Mouse (Mus musculus) heart, postnatal 0 days (tissue): ENCODE measurements around the gene Dph6.

Experiments
- CTCF ChIP-seq: IDR thresholded peaks from 2 replicates; pipeline ENCODE4 v1.5.1; 2016; ENCODE audit warnings: antibody characterized with exemption, control low read depth, low read depth
- EP300 ChIP-seq: IDR thresholded peaks from 2 replicates; pipeline ENCODE4 v1.6.1; 2016; ENCODE audit warnings: antibody characterized with exemption, low read depth

DNA sequence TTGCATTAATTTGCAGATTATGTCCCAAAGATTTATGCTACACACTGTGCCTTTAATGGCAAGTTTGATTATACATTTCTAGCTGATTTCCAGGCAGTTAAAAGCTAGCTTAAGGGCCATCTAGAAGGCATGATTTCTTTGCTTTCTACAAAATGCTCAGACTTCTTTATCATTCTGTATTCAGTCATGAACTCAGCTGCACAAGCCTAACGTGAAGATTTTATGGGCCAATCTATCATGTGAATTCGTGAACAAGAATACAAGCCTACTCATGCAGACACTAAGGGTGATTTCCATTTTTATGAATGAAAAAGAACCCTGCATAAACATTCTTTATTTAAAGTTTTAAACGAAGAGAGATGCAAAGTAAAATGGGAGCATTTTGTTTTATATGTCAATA lies 162.4 kb downstream of the Dph6 start:
- TF ChIP-seq EP300 (no peak), CTCF (no peak)
